Mouse (Mus musculus) left cerebral cortex, postnatal 36 days (tissue): Measurements from ENCODE around the gene Ass1. TPM values are rescaled to one million over a fixed set of nuclear protein-coding genes. Genes with fewer than 3 reads are reported as not detected.
A peak's percentile ranks its signal among the peaks of the same experiment; 100 is the strongest.
"Not testable (repeated sequence)": the region's sequence is repeated elsewhere in the genome, so short reads cannot be mapped to it uniquely, and the experiment has no call there.

Experiments
- DNase-seq, 2 experiments: peaks; one replicate each; pipeline ENCODE4 v3.0.0; 2021 to 2022; ENCODE audit warnings: low spot score in 2 of 2, mixed read lengths in 1 of 2
- intact Hi-C: fragments of 180-260 bp; cut with DNase I; formaldehyde crosslinking; loops from one replicate; pipeline ENCODE4 v1.15.1; 2025
- total RNA-seq, 2 experiments: library from RNA; stranded (reverse); gene quantifications; 2 replicates each; pipeline ENCODE4 v1.2.3; 2021

Ass1 gene
- total RNA-seq, 2 experiments from 2014 or later = 20.2 to 23.8 TPM

DNA sequence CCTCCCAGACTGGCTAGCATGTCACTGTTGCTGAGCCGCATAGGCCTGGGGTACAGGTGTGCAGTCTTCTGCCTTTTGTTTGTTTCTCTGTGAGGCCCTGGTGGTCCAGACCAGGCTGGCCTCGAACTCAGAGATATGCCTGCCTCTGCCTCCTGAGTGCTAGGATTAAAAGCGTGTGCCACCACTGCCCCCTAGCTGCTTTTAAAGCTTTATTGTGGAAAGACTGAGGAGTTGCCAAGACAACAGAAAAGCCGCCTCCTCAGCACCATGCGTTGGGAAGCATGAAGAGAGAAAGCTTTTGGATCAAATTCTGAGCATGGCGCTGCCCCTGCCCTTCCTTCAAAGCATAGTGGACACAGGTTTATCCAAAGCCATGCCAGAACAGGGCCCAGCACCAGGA lies 38.8 kb downstream of the Ass1 start:
- no peak for DNase-seq
- intact Hi-C loops = no loop called here

DNA sequence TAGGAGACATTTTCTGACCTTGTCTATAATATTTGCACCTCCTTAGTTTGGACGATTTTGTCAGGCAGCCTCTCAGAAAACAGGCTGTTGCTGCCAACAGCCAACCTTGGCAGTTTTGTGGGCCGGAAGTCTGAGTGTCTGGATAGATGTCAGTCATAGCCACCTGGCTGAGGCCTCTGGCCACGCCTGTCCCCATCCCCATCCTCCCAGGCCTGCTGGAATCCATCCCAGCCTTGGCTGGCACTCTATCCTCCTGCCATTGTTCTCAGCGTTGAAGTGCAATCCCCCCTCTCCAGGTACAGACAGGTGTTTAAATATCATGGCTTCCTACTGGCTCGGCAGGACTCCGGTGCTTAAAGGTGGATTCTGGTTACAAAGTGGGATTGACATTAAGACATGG lies 41.3 kb downstream of the Ass1 start:
- DNase-seq = no peak
- intact Hi-C loops = no loop called here

GRCm38 (mm10) chr2:31516557-31516956 lies 46.5 kb downstream of the Ass1 start:
- no peak for DNase-seq
- intact Hi-C loops = no loop called here

DNA sequence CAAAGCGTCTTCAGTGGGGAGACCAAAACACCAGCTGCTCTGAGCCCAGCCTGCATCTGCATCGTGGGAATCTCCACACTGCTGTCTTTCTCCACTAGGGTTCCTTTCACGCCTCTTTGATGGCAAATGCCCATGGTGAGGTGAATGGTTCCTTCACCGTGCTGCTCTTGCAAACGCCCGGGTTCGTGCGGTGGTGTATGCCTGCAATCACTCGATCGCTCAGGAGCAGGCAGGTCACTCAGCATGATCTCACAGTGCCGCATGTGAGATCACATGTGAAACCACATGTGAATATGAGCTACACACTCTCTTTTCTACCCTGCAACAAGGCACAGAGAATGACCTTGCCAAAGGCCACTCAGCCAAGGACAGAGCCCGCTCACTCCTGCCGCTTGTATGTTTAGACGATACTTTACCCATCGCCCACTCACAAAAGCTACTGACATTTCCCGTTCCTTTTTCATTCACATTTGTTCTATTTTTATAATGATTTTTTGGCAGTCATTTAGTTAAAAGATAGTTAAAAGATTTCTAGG lies 51.9 kb downstream of the Ass1 start:
- intact Hi-C loops = loop anchor here (10.0 kb wide), 1 partner anchor 167 kb away; no protein-coding TSS in a partner anchor

GRCm38 (mm10) chr2:31524641-31525040 lies 54.6 kb downstream of the Ass1 start:
- intact Hi-C loops = loop anchor here (10.0 kb wide), 1 partner anchor 170 kb away; no protein-coding TSS in a partner anchor
- DNase-seq = no peak

More for the DNA sequence above, 51.9 kb downstream of the Ass1 start:
- no peak for DNase-seq

DNA sequence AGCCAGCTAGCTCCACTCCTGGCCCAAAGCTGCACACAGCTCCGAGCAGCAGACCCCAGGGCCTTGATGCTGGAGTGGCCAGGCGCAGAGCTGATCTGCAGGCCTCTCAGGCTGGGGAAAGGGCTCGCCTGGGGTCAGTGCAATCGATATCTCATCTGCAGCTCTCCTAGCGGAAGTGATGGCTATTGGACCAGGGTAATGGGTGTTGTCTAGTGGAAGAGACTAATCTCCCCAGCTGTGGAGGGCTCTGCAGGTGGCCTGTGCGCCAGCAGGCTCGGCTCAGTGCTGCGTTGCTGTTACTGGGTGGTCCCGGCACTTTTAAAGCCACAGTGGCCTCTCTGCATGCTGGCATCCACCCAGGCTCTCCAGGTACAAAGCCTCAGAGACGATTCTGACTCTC lies 55.8 kb downstream of the Ass1 start:
- intact Hi-C loops = loop anchor here (10.0 kb wide), 1 partner anchor 171 kb away; no protein-coding TSS in a partner anchor
- no peak for DNase-seq

DNA sequence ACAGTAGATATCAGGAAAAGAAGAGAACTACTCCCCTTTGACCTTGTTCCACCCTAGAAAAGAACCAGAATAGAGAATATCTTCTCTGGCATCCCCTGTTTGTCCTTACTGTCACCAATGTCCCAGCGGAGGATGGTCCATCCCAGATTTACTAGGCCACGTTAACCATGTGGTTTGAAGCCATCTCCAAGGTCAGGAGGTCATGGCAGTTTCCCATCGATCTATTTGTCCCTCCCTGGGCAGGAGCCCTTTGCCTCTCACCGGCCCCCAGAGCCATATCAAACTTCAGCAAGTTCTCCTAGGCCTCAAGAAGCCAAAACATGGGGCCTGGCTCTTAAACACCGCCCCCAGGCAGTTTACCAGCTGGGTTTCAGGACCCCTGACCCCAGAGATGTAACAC lies 60.2 kb downstream of the Ass1 start:
- intact Hi-C loops = no loop called here
- no peak for DNase-seq

GRCm38 (mm10) chr2:31537054-31537453 lies 67.0 kb downstream of the Ass1 start:
- DNase-seq = no peak
- intact Hi-C loops = no loop called here

DNA sequence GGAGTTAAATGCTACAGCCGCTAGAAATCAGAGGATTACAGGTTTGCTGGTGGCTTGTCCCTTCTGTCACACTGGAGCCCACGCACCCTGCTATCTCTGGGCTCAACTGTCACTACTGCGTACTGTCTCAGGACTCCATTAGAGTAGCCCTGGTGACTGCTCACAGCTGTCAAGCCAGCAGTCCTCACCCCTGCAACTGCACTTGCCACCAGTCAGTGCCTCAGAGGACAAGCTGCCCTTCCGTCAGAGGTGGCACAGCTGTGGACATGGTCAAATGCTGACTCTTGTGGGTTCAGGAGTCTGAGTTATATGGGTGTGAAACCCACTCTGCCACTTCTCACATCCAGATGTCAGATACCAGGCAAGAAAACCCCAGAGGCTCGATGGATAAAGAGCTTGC lies 68.7 kb downstream of the Ass1 start:
- intact Hi-C loops = no loop called here
- no peak for DNase-seq

DNA sequence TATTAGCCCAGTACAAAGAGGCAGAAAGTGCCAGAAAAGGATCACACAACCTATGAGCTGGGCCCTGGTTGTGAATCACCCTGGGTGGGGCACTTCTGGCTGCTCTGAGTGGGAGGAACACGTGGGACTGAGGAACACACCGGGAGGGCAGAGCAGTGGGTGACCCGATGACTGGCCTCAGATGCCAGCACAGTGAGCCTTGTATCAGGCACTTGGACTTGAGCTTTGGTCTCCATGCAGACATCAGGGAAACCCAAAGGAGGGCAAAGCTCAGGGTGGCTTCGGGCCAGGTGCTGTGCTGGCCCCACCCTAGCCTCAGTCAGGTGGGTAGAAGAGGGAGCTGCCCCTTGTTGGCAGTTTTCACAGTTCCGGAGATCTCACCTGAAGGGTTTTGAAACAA lies 71.6 kb downstream of the Ass1 start:
- intact Hi-C loops = no loop called here
- DNase-seq = no peak

GRCm38 (mm10) chr2:31547726-31548125 lies 77.7 kb downstream of the Ass1 start:
- intact Hi-C loops = no loop called here
- no peak for DNase-seq

DNA sequence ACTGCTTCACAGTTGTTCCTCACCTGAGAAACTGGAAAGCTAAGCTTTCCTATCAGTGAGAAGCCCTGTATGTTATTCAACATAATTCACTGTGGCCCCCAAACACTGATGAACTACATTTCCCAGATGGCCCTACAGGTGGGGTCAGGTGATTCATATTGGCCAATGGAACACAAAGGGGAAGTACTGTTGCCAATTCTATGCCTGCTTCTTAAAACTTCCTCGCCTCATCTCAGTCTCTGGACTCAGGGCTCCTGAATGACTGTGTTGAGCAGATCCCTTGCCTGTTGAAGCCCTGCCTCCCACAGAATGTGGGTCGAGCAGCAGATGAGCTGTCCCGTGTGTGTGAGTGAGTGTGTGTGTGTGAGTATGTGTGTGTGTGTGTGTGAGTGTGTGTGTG lies 80.5 kb downstream of the Ass1 start:
- DNase-seq = no peak
- intact Hi-C loops = no loop called here

- DNase-seq, intact Hi-C loops: not testable (repeated sequence)
These were observed 81.3 kb downstream of the Ass1 start for GRCm38 (mm10) chr2:31551351-31551750.

GRCm38 (mm10) chr2:31551971-31552370 lies 82.0 kb downstream of the Ass1 start:
- DNase-seq = peak; percentile 5 to 19
- intact Hi-C loops = no loop called here

GRCm38 (mm10) chr2:31554619-31555018 lies 84.6 kb downstream of the Ass1 start:
- intact Hi-C loops = no loop called here
- DNase-seq = no peak

Other genes with a start within 250 kb of the Ass1 start
- gene Ncs1, start 224.4 kb upstream of the Ass1 start, total RNA-seq = 100 to 1,000 TPM; 210 to 221 TPM
- under 1 TPM; 0.54 TPM for gene Hmcn2, start 155.8 kb upstream of the Ass1 start, total RNA-seq
- gene Fubp3, start 102.4 kb downstream of the Ass1 start, total RNA-seq = 10 to 100 TPM; 38.1 to 51.7 TPM
- under 1 TPM; 0.16 to 0.44 TPM for gene Prdm12, start 169.8 kb downstream of the Ass1 start, total RNA-seq
- gene Exosc2, start 200.5 kb downstream of the Ass1 start, total RNA-seq = 10 to 100 TPM; 19.8 to 23.9 TPM
- gene Abl1, start 218.2 kb downstream of the Ass1 start, total RNA-seq = 10 to 100 TPM; 37.8 to 52.2 TPM